Mouse (Mus musculus) stomach, embryonic 15.5 days (tissue): ENCODE measurements around the gene Plcb1. TPM values are rescaled to one million over a fixed set of nuclear protein-coding genes. Genes with fewer than 3 reads are reported as not detected.
A peak's percentile ranks its signal among the peaks of the same experiment; 100 is the strongest.

Source experiments
- ATAC-seq: fragments of 200-750 bp; cut with Nextera tagmentation; 2 replicates; pipeline ENCODE4 v1.8.0; 2017; ENCODE audit warnings: low read depth, moderate number of reproducible peaks, moderate TSS enrichment; ENCODE audit not compliant: insufficient read depth, low FRiP score
- H3K27ac ChIP-seq: fragments of 300-500 bp; sonication (generic); 2 replicates; pipeline ENCODE4 v1.5.1; 2015; ENCODE audit warnings: mild to moderate bottlenecking, inconsistent platforms
- H3K27me3 ChIP-seq: fragments of 300-500 bp; sonication (generic); replicated peaks from 2 replicates; pipeline ENCODE4 v1.6.1; 2015; ENCODE audit warnings: inconsistent platforms
- H3K36me3 ChIP-seq: fragments of 300-500 bp; sonication (generic); 2 replicates; pipeline ENCODE4 v1.6.1; 2015; ENCODE audit warnings: inconsistent platforms
- H3K4me1 ChIP-seq: fragments of 300-500 bp; sonication (generic); 2 replicates; pipeline ENCODE4 v1.6.1; 2015; ENCODE audit warnings: inconsistent platforms
- H3K4me2 ChIP-seq: fragments of 300-500 bp; sonication (generic); 2 replicates; pipeline ENCODE4 v1.6.1; 2015; ENCODE audit warnings: mild to moderate bottlenecking, inconsistent platforms
- H3K4me3 ChIP-seq: fragments of 300-500 bp; sonication (generic); replicated peaks from 2 replicates; pipeline ENCODE4 v1.5.1; 2015; ENCODE audit warnings: inconsistent platforms
- H3K9ac ChIP-seq: fragments of 300-500 bp; sonication (generic); 2 replicates; pipeline ENCODE4 v1.6.1; 2015; ENCODE audit warnings: inconsistent platforms
- H3K9me3 ChIP-seq: fragments of 300-500 bp; sonication (generic); 2 replicates; pipeline ENCODE4 v1.6.1; 2016; ENCODE audit warnings: inconsistent platforms
- WGBS: fragments of 180-500 bp; shearing (Covaris S2); methylation state at CpG from one replicate; pipeline ENCODE4 v1.1.7; 2015; 5-methylcytosine and 5-hydroxymethylcytosine counted together
- polyA plus RNA-seq: library from polyadenylated mRNA; unstranded; fragments of >200 nt; fragmentation: Nextera tagmentation; extraction: Ambion mirVana; gene quantifications from 2 replicates; pipeline ENCODE4 v1.2.1, GENCODE M21; 2015

Gene Plcb1
- polyA plus RNA-seq, 1 experiment from 2014 or later, result 16.4 TPM

GRCm38 (mm10) chr2:134844391-134845238, 58.7 kb downstream of the Plcb1 start:
- no peak overlapping the region for H3K4me3 ChIP-seq
- H3K27ac ChIP-seq, result peak overlapping the region; percentile 59; the same call in 1 of the 2 replicates
- no peak overlapping the region for H3K9ac ChIP-seq
- H3K36me3 ChIP-seq, result no peaks in the 10 kb centered on the region
- 40% methylated on average over 6 of the region's 6 CpGs for WGBS
- no peaks in the 10 kb centered on the region for H3K4me1 ChIP-seq
- peak overlapping the region; percentile 19; the same call in 1 of the 2 replicates for H3K4me2 ChIP-seq
- no peaks in the 10 kb centered on the region for H3K27me3 ChIP-seq
- H3K9me3 ChIP-seq, result no peaks in the 10 kb centered on the region
- ATAC-seq, result peak; percentile 74

- peak; percentile 74 for ATAC-seq
- no peaks in the 10 kb centered on the region for H3K27me3 ChIP-seq
- H3K4me2 ChIP-seq, result no peak overlapping the region
- H3K36me3 ChIP-seq, result no peaks in the 10 kb centered on the region
- H3K27ac ChIP-seq, result peak overlapping the region; percentile 59
- no peaks in the 10 kb centered on the region for H3K9me3 ChIP-seq
- H3K9ac ChIP-seq, result no peak overlapping the region
- H3K4me1 ChIP-seq, result no peaks in the 10 kb centered on the region
- WGBS, result 40% methylated on average over 3 of the region's 3 CpGs
- H3K4me3 ChIP-seq, result no peak overlapping the region
Measured at GRCm38 (mm10) chr2:134845239-134845738, 59.4 kb downstream of the Plcb1 start.

GRCm38 (mm10) chr2:134846555-134846954, 60.7 kb downstream of the Plcb1 start:
- Histone ChIP-seq H3K27ac (no peak overlapping the region), H3K9me3 (no peaks in the 10 kb centered on the region), H3K9ac (no peak overlapping the region), H3K4me1 (no peaks in the 10 kb centered on the region), H3K27me3 (no peaks in the 10 kb centered on the region), H3K36me3 (no peaks in the 10 kb centered on the region), H3K4me2 (no peak overlapping the region), H3K4me3 (no peak overlapping the region)
- WGBS, result 85% methylated on average over 3 of the region's 3 CpGs
- ATAC-seq, result no peak

- Histone ChIP-seq H3K27ac (no peak overlapping the region), H3K36me3 (no peaks in the 10 kb centered on the region), H3K4me3 (no peak overlapping the region), H3K9ac (no peak overlapping the region), H3K9me3 (no peaks in the 10 kb centered on the region), H3K27me3 (no peaks in the 10 kb centered on the region), H3K4me2 (no peak overlapping the region), H3K4me1 (no peaks in the 10 kb centered on the region; the same call in 1 of the 2 replicates)
- 70% methylated on average over 13 of the region's 13 CpGs for WGBS
- no peak for ATAC-seq
Measured at GRCm38 (mm10) chr2:134851189-134852171, 65.6 kb downstream of the Plcb1 start.

- Histone ChIP-seq H3K27ac (no peak overlapping the region), H3K4me2 (no peak overlapping the region), H3K9ac (no peak overlapping the region), H3K4me1 (no peaks in the 10 kb centered on the region; the same call in 1 of the 2 replicates), H3K9me3 (no peaks in the 10 kb centered on the region), H3K27me3 (no peaks in the 10 kb centered on the region), H3K36me3 (no peaks in the 10 kb centered on the region), H3K4me3 (no peak overlapping the region)
- no peak for ATAC-seq
Measured at GRCm38 (mm10) chr2:134856239-134856638, 70.4 kb downstream of the Plcb1 start.

- H3K9me3 ChIP-seq, result no peaks in the 10 kb centered on the region
- H3K27ac ChIP-seq, result no peak overlapping the region
- no peaks in the 10 kb centered on the region for H3K36me3 ChIP-seq
- H3K4me3 ChIP-seq, result no peak overlapping the region
- H3K4me1 ChIP-seq, result no peaks in the 10 kb centered on the region; the same call in 1 of the 2 replicates
- H3K9ac ChIP-seq, result no peak overlapping the region
- no peak overlapping the region for H3K4me2 ChIP-seq
- WGBS, result 51% methylated on average over 2 of the region's 2 CpGs
- ATAC-seq, result no peak
- no peaks in the 10 kb centered on the region for H3K27me3 ChIP-seq
Measured at GRCm38 (mm10) chr2:134856691-134857090, 70.8 kb downstream of the Plcb1 start.

- ATAC-seq, result no peak
- 65% methylated on average over 7 of the region's 7 CpGs for WGBS
Measured at GRCm38 (mm10) chr2:134864985-134865645, 79.2 kb downstream of the Plcb1 start.

GRCm38 (mm10) chr2:134867381-134867780, 81.5 kb downstream of the Plcb1 start:
- H3K4me2 ChIP-seq, result no peak overlapping the region
- H3K27ac ChIP-seq, result no peak overlapping the region
- no peaks in the 10 kb centered on the region for H3K27me3 ChIP-seq
- no peaks in the 10 kb centered on the region for H3K9me3 ChIP-seq
- ATAC-seq, result no peak
- H3K4me1 ChIP-seq, result no peaks in the 10 kb centered on the region
- no peak overlapping the region for H3K4me3 ChIP-seq
- 87% methylated on average over 6 of the region's 6 CpGs for WGBS
- H3K36me3 ChIP-seq, result no peaks in the 10 kb centered on the region
- no peak overlapping the region for H3K9ac ChIP-seq

More at GRCm38 (mm10) chr2:134864985-134865645, 79.2 kb downstream of the Plcb1 start:
- Histone ChIP-seq H3K36me3 (no peaks in the 10 kb centered on the region), H3K4me3 (no peak overlapping the region), H3K27me3 (no peaks in the 10 kb centered on the region), H3K9me3 (no peaks in the 10 kb centered on the region), H3K9ac (no peak overlapping the region), H3K4me1 (no peaks in the 10 kb centered on the region), H3K4me2 (no peak overlapping the region), H3K27ac (no peak overlapping the region)

- WGBS, result 62% methylated on average over 9 of the region's 9 CpGs
- H3K27me3 ChIP-seq, result no peaks in the 10 kb centered on the region
- no peaks in the 10 kb centered on the region for H3K36me3 ChIP-seq
- no peak overlapping the region for H3K9ac ChIP-seq
- no peaks in the 10 kb centered on the region for H3K9me3 ChIP-seq
- no peak overlapping the region for H3K4me2 ChIP-seq
- no peak overlapping the region for H3K27ac ChIP-seq
- ATAC-seq, result no peak
- no peaks in the 10 kb centered on the region for H3K4me1 ChIP-seq
- no peak overlapping the region for H3K4me3 ChIP-seq
Measured at GRCm38 (mm10) chr2:134871692-134872489, 86.0 kb downstream of the Plcb1 start.

- no peaks in the 10 kb centered on the region for H3K27me3 ChIP-seq
- no peaks in the 10 kb centered on the region for H3K36me3 ChIP-seq
- no peaks in the 10 kb centered on the region for H3K4me1 ChIP-seq
- ATAC-seq, result no peak
- H3K27ac ChIP-seq, result no peak overlapping the region
- no peaks in the 10 kb centered on the region for H3K9me3 ChIP-seq
- no peak overlapping the region for H3K9ac ChIP-seq
- no peak overlapping the region for H3K4me2 ChIP-seq
- H3K4me3 ChIP-seq, result no peak overlapping the region
Measured at GRCm38 (mm10) chr2:134872490-134872781, 86.6 kb downstream of the Plcb1 start.

- Histone ChIP-seq H3K36me3 (no peaks in the 10 kb centered on the region), H3K27me3 (no peaks in the 10 kb centered on the region), H3K4me1 (no peaks in the 10 kb centered on the region), H3K9me3 (no peaks in the 10 kb centered on the region), H3K9ac (no peak overlapping the region), H3K27ac (no peak overlapping the region), H3K4me2 (no peak overlapping the region), H3K4me3 (no peak overlapping the region)
- ATAC-seq, result no peak
- WGBS, result 78% methylated on average over 4 of the region's 4 CpGs
Measured at GRCm38 (mm10) chr2:134877148-134877547, 91.3 kb downstream of the Plcb1 start.
